Mouse (Mus musculus) gastrocnemius, adult 2 months (tissue): ENCODE results near the gene Cyp3a13. TPM values are rescaled to one million over a fixed set of nuclear protein-coding genes. Genes with fewer than 3 reads are reported as not detected.
"Not testable (repeated sequence)": the region's sequence is repeated elsewhere in the genome, so short reads cannot be mapped to it uniquely, and the experiment has no call there.

ENCODE experiments used
- DNase-seq: peaks from one replicate; pipeline ENCODE4 v3.0.0; 2022
- H3K27ac ChIP-seq: fragments of 200-600 bp; 2 replicates; pipeline ENCODE4 v1.8.1; 2022; ENCODE audit warnings: mild to moderate bottlenecking
- H3K4me3 ChIP-seq: fragments of 200-600 bp; 2 replicates; pipeline ENCODE4 v1.8.1; 2022; ENCODE audit warnings: mild to moderate bottlenecking, moderate library complexity
- CTCF ChIP-seq: fragments of 200-600 bp; IDR thresholded peaks from 2 replicates; pipeline ENCODE4 v1.8.1; 2022; ENCODE audit warnings: antibody characterized with exemption, mild to moderate bottlenecking, moderate library complexity
- intact Hi-C: fragments of 180-260 bp; cut with DNase I; formaldehyde crosslinking; loops from one replicate; pipeline ENCODE4 v1.15.1; 2025
- total RNA-seq, 2 experiments: library from RNA; stranded (reverse); gene quantifications; 2 replicates each; pipeline ENCODE4 v1.2.3; 2021

Cyp3a13 gene
- total RNA-seq, 2 experiments from 2014 or later: not detected

- Histone ChIP-seq H3K4me3 (no peak overlapping the region), H3K27ac (no peak overlapping the region)
- intact Hi-C loops: no loop called here
- no peak for DNase-seq
- TF ChIP-seq CTCF: no peak
Measured at GRCm38 (mm10) chr5:137914508-137914907, 6.9 kb downstream of the Cyp3a13 start.

DNA sequence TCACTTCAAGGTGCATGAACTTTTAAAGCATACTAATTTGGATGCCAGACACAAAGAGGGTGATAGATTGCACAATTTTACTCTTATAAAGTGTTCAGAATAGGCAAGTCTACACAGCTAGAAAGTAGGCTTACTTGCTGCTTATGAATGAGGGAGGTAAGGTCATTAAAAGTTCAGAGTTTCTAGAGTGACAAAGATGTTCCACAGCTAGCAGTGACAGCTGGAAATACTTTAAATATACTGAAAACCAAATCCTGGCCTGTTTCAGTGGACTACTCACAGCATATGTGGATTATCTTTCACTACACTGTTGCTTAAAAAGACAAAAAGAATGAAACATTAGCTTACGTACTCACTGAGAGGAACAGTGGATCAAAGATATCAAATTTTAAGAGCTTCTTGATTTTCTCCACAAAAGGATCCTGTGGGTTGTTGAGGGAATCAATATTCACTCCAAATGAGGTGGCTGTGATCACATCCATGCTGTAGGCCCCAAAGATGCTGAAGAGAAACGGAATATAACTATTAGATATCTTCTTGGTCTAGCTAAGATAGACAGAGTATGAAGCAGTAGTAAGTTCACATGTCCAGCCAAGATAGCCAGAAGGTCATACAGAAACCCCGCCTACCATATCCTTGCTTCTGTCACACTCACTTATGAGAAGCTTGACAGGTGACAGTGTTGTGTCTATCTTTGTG lies 11.7 kb downstream of the Cyp3a13 start:
- Histone ChIP-seq H3K27ac (no peak overlapping the region), H3K4me3 (no peak overlapping the region)
- no peak for TF ChIP-seq CTCF
- DNase-seq: no peak
- intact Hi-C loops: no loop called here

DNA sequence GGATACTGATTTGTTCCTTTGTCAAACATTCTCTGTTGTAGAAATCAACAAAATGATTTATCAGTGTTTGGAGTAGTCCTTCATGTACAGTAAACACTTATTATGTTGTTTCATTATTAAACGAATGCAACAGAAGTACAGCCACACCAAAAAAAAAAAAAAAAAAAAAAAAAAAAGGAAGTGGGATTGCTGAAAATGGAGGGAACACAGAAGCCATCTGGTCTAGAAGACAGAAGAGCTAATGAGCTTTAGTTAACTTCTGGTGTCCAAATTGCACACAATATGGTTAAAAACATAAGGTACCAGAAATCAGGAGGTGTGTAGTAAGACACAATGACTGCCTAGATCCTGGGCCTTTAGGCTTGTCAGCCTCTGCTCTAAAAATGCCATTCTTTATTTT lies 23.6 kb downstream of the Cyp3a13 start:
- Histone ChIP-seq H3K4me3 (no peak overlapping the region), H3K27ac (no peak overlapping the region)
- no peak for DNase-seq
- intact Hi-C loops: no loop called here
- TF ChIP-seq CTCF: no peak

GRCm38 (mm10) chr5:137892954-137893353 lies 28.5 kb downstream of the Cyp3a13 start:
- no peak for DNase-seq
- TF ChIP-seq CTCF: peak; percentile 12; the same call in 1 of the 2 replicates
- Histone ChIP-seq H3K4me3 (no peak overlapping the region), H3K27ac (no peak overlapping the region)
- intact Hi-C loops: no loop called here

DNA sequence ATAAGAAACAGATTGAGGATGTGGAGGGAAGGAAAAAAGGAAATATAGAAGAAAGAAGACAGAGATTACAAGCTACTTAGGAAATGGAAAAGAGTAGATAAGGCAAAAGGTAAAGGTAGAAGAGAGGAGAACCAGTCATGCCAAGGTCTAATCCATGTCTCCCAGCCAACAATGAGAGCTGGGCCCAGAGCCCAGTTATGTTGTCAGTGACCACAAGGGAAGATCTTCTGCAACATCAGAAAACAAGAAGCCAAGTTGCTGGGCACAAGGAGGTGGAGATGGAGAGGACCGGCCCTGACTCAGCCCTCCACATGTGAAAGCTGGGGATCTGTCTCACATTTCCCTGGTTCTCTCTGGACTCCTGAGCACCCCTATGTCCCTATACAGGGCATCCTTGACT lies 33.8 kb downstream of the Cyp3a13 start:
- H3K27ac ChIP-seq: no peak overlapping the region
- H3K4me3 ChIP-seq: no peak overlapping the region
- intact Hi-C loops: no loop called here
- no peak for DNase-seq
- TF ChIP-seq CTCF: no peak

DNA sequence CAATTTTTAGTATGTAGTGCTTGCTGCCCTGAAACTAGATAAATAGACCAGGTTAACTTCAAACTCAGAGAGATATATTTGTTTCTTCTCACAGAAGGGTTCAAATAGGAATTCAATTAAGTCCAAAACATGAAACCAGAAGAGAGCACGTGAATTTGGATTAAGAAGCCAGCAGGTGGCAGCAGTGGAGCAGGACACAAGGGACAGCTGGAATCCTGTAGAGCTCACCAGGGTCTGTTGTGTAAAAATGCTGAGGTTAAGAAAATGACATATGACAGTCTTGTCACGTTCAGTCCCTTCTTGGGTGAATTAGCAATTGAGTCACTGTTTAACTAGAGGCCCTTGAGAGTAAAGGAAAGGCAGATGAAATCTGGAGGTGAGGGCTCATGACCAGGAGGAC lies 35.5 kb downstream of the Cyp3a13 start:
- DNase-seq: peak; percentile 32
- H3K27ac ChIP-seq: no peak overlapping the region
- intact Hi-C loops: no loop called here
- no peak overlapping the region for H3K4me3 ChIP-seq
- TF ChIP-seq CTCF: peak; percentile 54

DNA sequence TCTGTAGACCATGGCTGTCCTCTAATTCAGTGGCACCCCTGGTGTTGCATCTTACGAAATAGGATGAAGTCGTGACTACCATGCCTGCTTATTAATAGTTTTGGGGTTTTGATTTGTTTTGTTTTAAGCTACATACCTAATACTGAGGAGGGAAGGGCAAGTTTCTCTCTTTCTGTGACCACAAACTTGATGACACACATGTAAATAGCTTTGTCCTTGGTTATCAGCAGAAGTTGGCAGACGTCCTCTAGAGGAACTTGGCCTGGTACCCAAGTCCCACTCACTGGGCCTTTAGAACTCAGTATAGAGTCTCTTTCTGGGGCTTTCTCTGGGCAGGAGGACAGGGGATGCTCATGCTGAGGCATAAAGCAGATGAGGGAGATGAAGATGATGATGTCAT lies 38.1 kb downstream of the Cyp3a13 start:
- no peak for TF ChIP-seq CTCF
- intact Hi-C loops: no loop called here

DNA sequence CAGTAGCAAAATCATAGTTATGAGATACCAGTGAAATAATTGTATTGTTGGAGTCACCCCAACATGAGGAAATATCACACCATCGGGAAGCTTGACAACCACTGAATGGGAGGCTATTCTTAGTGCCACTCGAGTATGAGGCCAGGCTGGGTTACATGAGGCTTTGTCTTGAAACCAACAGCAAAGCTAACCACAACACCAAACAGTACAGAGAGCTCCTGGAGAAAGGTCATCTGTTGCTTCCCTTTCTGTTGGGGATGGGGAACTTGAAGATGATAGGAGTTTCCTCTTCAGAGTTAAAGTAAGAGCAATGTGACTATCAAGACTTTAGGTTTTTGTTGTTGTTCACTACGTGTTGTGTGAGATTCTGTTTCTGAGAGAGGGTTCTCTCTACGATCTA lies 38.5 kb downstream of the Cyp3a13 start:
- intact Hi-C loops: no loop called here
- Histone ChIP-seq H3K4me3 (no peak overlapping the region), H3K27ac (no peak overlapping the region)
- no peak for DNase-seq
- TF ChIP-seq CTCF: no peak

More for the DNA sequence above, 38.1 kb downstream of the Cyp3a13 start:
- Histone ChIP-seq H3K27ac (no peak overlapping the region), H3K4me3 (no peak overlapping the region)
- no peak for DNase-seq

GRCm38 (mm10) chr5:137877860-137878259 lies 43.6 kb downstream of the Cyp3a13 start:
- intact Hi-C loops: no loop called here
- DNase-seq: no peak
- peak; percentile 48 for TF ChIP-seq CTCF
- Histone ChIP-seq H3K4me3 (no peak overlapping the region), H3K27ac (no peak overlapping the region)

DNA sequence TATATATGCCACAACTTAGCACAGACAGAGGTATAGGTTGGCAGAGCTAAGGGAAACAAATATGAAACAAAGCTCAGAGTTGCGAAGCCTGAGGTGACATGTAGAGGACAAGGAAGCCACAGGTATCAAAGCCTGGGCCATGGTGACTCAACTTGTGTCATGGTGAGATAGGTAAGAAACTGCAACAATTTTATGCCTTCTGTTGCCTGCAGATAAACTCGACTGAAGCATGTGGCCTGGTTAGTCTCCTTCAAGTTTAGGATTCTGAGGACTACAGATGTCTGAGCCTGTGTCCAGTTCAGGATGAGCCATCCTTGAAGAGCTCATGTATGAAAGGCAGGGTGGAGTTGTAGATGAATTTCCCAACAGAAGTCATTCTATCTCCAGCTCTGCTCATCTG lies 46.4 kb downstream of the Cyp3a13 start:
- no peak for TF ChIP-seq CTCF
- Histone ChIP-seq H3K4me3 (no peak overlapping the region), H3K27ac (no peak overlapping the region)
- no peak for DNase-seq
- intact Hi-C loops: no loop called here

- DNase-seq, intact Hi-C loops, H3K4me3 ChIP-seq, H3K27ac ChIP-seq: not testable (repeated sequence)
Measured at GRCm38 (mm10) chr5:137872381-137872702, 49.1 kb downstream of the Cyp3a13 start.

DNA sequence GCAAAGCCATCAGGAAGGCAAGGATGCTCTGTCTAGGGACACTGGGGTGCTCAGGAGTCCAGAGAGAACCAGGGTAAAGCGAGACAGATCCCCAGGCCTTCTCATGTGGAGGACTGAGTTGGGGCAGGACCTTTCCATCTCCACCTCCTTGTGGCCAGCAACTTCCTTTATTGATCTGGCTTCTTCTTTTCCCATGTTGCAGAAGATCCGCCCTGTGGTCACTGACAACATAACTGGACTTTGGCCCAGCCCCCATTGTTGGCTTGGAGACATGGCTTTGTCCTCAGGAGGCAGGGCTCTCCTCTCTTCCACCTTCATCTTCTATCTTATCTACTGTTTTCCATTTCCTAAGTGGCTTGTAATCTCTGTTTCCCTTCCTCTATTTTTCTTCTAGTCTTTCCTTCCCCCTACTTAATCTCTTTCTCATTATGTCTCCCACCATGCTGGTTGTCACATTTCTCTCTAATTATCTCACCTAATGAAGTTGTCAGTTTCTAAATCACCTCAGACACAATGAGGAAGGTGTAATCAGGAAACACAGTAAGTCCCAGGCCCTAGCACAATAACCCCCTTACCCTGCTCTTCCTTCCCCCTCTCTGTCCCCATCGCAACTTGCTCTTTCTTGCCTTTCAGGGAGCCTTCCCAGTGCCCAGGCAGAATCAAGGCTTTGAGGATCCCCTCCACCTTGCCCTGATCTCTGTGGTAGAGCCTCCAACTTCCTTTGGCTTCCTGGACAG lies 49.6 kb downstream of the Cyp3a13 start, which contains the start of gene Pilrb2:
Gene Pilrb2, minus strand, starts transcription at position 172 of the 737 bp plus-strand sequence.
- DNase-seq, intact Hi-C loops, H3K4me3 ChIP-seq, H3K27ac ChIP-seq: not testable (repeated sequence)

DNA sequence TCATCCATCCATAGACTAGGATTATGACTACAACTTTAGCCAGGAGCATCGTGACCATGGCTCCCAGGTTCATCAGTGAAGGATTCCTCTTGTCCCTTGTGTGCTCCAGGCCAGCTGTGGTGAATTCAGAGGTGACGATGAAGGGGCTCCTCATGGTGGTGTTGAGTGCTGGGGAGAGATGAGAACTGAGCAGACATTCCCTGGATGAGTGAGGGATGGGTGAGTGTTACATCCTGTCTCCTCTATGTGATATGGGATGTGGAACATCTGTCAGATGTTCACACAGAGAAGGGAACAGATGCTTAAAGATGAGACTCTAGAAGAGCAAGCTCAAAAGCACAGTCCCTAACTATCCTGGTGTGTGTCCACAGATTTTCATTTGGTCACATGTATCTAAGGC lies 52.8 kb downstream of the Cyp3a13 start:
- intact Hi-C loops, H3K4me3 ChIP-seq, DNase-seq, H3K27ac ChIP-seq: not testable (repeated sequence)

GRCm38 (mm10) chr5:137864008-137864407 lies 57.4 kb downstream of the Cyp3a13 start:
- DNase-seq, intact Hi-C loops, H3K4me3 ChIP-seq, H3K27ac ChIP-seq: not testable (repeated sequence)

- intact Hi-C loops, DNase-seq, H3K27ac ChIP-seq, H3K4me3 ChIP-seq: not testable (repeated sequence)
Measured at GRCm38 (mm10) chr5:137857960-137858710, 63.3 kb downstream of the Cyp3a13 start, which contains the start of gene Pilrb1. Pilrb1 (minus strand) TSS chr5:137858106.

GRCm38 (mm10) chr5:137856870-137857269 lies 64.5 kb downstream of the Cyp3a13 start:
- H3K4me3 ChIP-seq, H3K27ac ChIP-seq, DNase-seq, intact Hi-C loops: not testable (repeated sequence)

DNA sequence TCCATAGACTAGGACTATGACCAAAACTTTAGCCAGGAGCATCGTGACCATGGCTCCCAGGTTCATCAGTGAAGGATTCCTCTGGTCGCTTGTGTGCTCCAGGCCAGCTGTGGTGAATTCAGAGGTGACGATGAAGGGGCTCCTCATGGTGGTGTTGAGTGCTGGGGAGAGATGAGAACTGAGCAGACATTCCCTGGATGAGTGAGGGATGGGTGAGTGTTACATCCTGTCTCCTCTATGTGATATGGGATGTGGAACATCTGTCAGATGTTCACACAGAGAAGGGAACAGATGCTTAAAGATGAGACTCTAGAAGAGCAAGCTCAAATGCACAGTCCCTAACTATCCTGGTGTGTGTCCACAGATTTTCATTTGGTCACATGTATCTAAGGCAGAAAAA lies 66.5 kb downstream of the Cyp3a13 start:
- H3K4me3 ChIP-seq, intact Hi-C loops, DNase-seq, H3K27ac ChIP-seq: not testable (repeated sequence)

DNA sequence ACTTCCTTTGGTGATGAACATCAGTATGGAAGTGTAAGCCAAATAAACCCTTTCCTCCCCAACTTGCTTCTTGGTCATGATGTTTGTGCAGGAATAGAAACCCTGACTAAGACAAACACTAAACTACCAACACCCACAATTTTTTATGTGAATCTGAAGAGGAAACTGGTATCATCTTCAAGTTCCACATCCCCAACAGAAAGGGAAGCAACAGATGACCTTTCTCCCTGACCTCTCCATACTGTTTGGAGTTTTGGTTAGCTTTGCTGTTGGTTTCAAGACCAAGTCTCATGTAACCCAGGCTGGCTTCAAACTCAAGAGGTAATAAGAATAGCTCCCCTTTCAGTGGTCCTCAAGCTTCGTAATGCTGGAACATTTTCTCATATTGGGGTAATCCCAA lies 71.1 kb downstream of the Cyp3a13 start:
- intact Hi-C loops, DNase-seq, H3K27ac ChIP-seq, H3K4me3 ChIP-seq: not testable (repeated sequence)
